ENCODE assay signal across 16 mouse cellular contexts in genomic region chr1:58697607-58698006, GRCm38 (mm10). TPM values are rescaled to one million over a fixed set of nuclear protein-coding genes. Genes with fewer than 3 reads are reported as not detected.
DNase-seq lines count a peak whose midpoint lies in the region; ATAC-seq and TF ChIP-seq lines count a peak whose summit lies in the region.
"Not testable (repeated sequence)": the region's sequence is repeated elsewhere in the genome, so short reads cannot be mapped to it uniquely, and the experiment has no call there.
"Had no signal": no experiment of that assay in that cellular context is flagged by ENCODE, and none has a peak within 500 bp of the region (broad histone marks: within the 10 kb centered on the region; RNA-seq: fewer than 3 reads in every experiment).

No protein-coding gene starts in this region.

- not testable (repeated sequence) for H3K27me3 ChIP-seq in embryonic facial prominence, embryonic 14.5 days (replicated peaks; ENCODE audit: control insufficient read depth, insufficient read depth, low read length); hindbrain, embryonic 16.5 days (replicated peaks; ENCODE audit: control insufficient read depth, insufficient read depth, low read length); lung, postnatal 0 days (replicated peaks; ENCODE audit: insufficient read depth, low read length)

- H3K27ac ChIP-seq in embryonic facial prominence, embryonic 14.5 days (replicated peaks; ENCODE audit: low read depth, low read length); hindbrain, embryonic 16.5 days (ENCODE audit: low read depth, low read length); lung, postnatal 0 days (ENCODE audit: low read length): not testable (repeated sequence)

- not testable (repeated sequence) for H3K36me3 ChIP-seq in embryonic facial prominence, embryonic 14.5 days (ENCODE audit: control insufficient read depth, insufficient read depth, low read length); hindbrain, embryonic 16.5 days (ENCODE audit: control insufficient read depth, insufficient read depth, low read length); lung, postnatal 0 days (ENCODE audit: insufficient read depth, low read length)

- peak; percentile 59 for TF ChIP-seq CTCF in lung, postnatal 0 days (IDR thresholded peaks at IDR 0.05)

- not testable (repeated sequence) for H3K9me3 ChIP-seq in embryonic facial prominence, embryonic 14.5 days (ENCODE audit: control insufficient read depth, low read length); hindbrain, embryonic 16.5 days (ENCODE audit: control insufficient read depth, low read length); lung, postnatal 0 days (ENCODE audit: low read length)

- TF ChIP-seq EP300 in lung, postnatal 0 days (IDR thresholded peaks at IDR 0.05): not testable (repeated sequence)

- DNase-seq in ES-CJ7 (ENCODE audit: low read depth, low spot score): peak; percentile 85
- DNase-seq in embryonic facial prominence, embryonic 14.5 days (ENCODE audit: low spot score): peak; percentile 17
- DNase-seq in layer of hippocampus, adult 18-20 months (ENCODE audit: low spot score in 2 of 2): peak; percentile 24 to 69
- DNase-seq in lung, postnatal 0 days (ENCODE audit: low spot score): peak; percentile 35
- peak; percentile 8 for DNase-seq in retina, embryonic 14.5 days (ENCODE audit: low spot score)
- peak; percentile 31 for DNase-seq in thymus, postnatal 25 days

- not testable (repeated sequence) for H3K4me1 ChIP-seq in embryonic facial prominence, embryonic 14.5 days (ENCODE audit: control insufficient read depth, insufficient read depth, low read length); hindbrain, embryonic 16.5 days (ENCODE audit: control insufficient read depth, insufficient read depth, low read depth, low read length); lung, postnatal 0 days (ENCODE audit: insufficient read depth, low read depth, low read length)

- H3K4me2 ChIP-seq in embryonic facial prominence, embryonic 14.5 days (ENCODE audit: low read depth, low read length); hindbrain, embryonic 16.5 days (ENCODE audit: low read length); lung, postnatal 0 days (replicated peaks; ENCODE audit: low read depth, low read length): not testable (repeated sequence)

- WGBS in embryonic facial prominence, embryonic 14.5 days: 48% methylated on average over 1 of the region's 1 CpGs
- WGBS in hindbrain, embryonic 16.5 days: 74% methylated on average over 1 of the region's 1 CpGs
- WGBS in lung, postnatal 0 days: 87% methylated on average over 1 of the region's 1 CpGs

- H3K4me3 ChIP-seq in embryonic facial prominence, embryonic 14.5 days (ENCODE audit: low read depth, low read length); hindbrain, embryonic 16.5 days (ENCODE audit: low read length); lung, postnatal 0 days (ENCODE audit: low read depth, low read length): not testable (repeated sequence)

- ATAC-seq in cerebellum, adult (ENCODE audit: insufficient number of reproducible peaks, low FRiP score, low TSS enrichment): 0 out of 2 replicates have a peak, but pooled peaks have one; percentile 56
- ATAC-seq in embryonic facial prominence, embryonic 14.5 days (ENCODE audit: low read depth); lung, postnatal 0 days: not testable (repeated sequence)
- ATAC-seq in hindbrain, embryonic 16.5 days: peak; percentile 76

- not testable (repeated sequence) for H3K9ac ChIP-seq in embryonic facial prominence, embryonic 14.5 days (ENCODE audit: low read depth, low read length); hindbrain, embryonic 16.5 days (ENCODE audit: low read depth, low read length); lung, postnatal 0 days (replicated peaks; ENCODE audit: low read depth)

RNA-seq across cellular contexts. Expression of gene Als2cr12, which starts 1.8 kb away (rescaled TPM):
- polyA plus RNA-seq in embryonic facial prominence, embryonic 14.5 days (2014; fragmentation: Nextera tagmentation; extraction: Ambion mirVana): 0.13 and 0.22 TPM in 2 replicates
- not detected in 2 replicates for polyA plus RNA-seq in hindbrain, embryonic 16.5 days (2015; fragmentation: Nextera tagmentation; extraction: Ambion mirVana)
- not detected for total RNA-seq in layer of hippocampus, adult 18-20 months (2021)
- polyA plus RNA-seq in lung, postnatal 0 days (2015; fragmentation: Nextera tagmentation; extraction: Ambion mirVana): 0.11 and 0.21 TPM in 2 replicates
- total RNA-seq: gastrocnemius, postnatal 36 days; heart, postnatal 25 days had no signal
- polyA plus RNA-seq: embryonic facial prominence, embryonic 10.5 days; forebrain, embryonic 13.5 days; kidney, embryonic 16.5 days; limb, embryonic 11.5 days; lung, embryonic 16.5 days; stomach, embryonic 14.5 days had no signal

RNA-seq across cellular contexts. Expression of gene Cflar, which starts 13.7 kb away (rescaled TPM):
- polyA plus RNA-seq in embryonic facial prominence, embryonic 14.5 days (2014; fragmentation: Nextera tagmentation; extraction: Ambion mirVana): 32.4 and 33.9 TPM in 2 replicates
- polyA plus RNA-seq in hindbrain, embryonic 16.5 days (2015; fragmentation: Nextera tagmentation; extraction: Ambion mirVana): 16.3 and 16.8 TPM in 2 replicates
- total RNA-seq in layer of hippocampus, adult 18-20 months (2021): 10 to 100 TPM; 41.1 to 41.5 TPM
- polyA plus RNA-seq in lung, postnatal 0 days (2015; fragmentation: Nextera tagmentation; extraction: Ambion mirVana): 62.1 and 62.2 TPM in 2 replicates

Comparison
In these comparisons a context has a peak if more than half of its experiments do, and no peak if none do; other contexts are left out.
1. DNase-seq: peak in every context shown above with its lines; median percentile 85 in ES-CJ7; 46 in layer of hippocampus, adult 18-20 months; 35 in lung, postnatal 0 days; 31 in thymus, postnatal 25 days; 17 in embryonic facial prominence, embryonic 14.5 days; 8 in retina, embryonic 14.5 days.